8 mouse cellular contexts compared by ENCODE assay signal in genomic region chr7:82272875-82273274, GRCm38 (mm10).
DNase-seq lines count a peak whose midpoint lies in the region; ATAC-seq and TF ChIP-seq lines count a peak whose summit lies in the region.
"Not testable (repeated sequence)": the region's sequence is repeated elsewhere in the genome, so short reads cannot be mapped to it uniquely, and the experiment has no call there.

No protein-coding gene starts in this region.

- H3K9me3 ChIP-seq in forebrain, embryonic 16.5 days (ENCODE audit: control insufficient read depth, low read length); hindbrain, embryonic 11.5 days (ENCODE audit: control insufficient read depth, low read length); lung, embryonic 14.5 days (ENCODE audit: low read depth, low read length): not testable (repeated sequence)

- not testable (repeated sequence) for H3K4me2 ChIP-seq in forebrain, embryonic 16.5 days (ENCODE audit: low read length); hindbrain, embryonic 11.5 days (replicated peaks; ENCODE audit: low read depth, low read length); lung, embryonic 14.5 days

- peak; percentile 81 for TF ChIP-seq CTCF in lung, embryonic 14.5 days (IDR thresholded peaks at IDR 0.05; ENCODE audit: low read depth)

- H3K9ac ChIP-seq in forebrain, embryonic 16.5 days (replicated peaks; ENCODE audit: low read depth, low read length); hindbrain, embryonic 11.5 days (ENCODE audit: low read depth, low read length); lung, embryonic 14.5 days: not testable (repeated sequence)

- H3K4me1 ChIP-seq in forebrain, embryonic 16.5 days (replicated peaks; ENCODE audit: control insufficient read depth, insufficient read depth, low read length); hindbrain, embryonic 11.5 days (replicated peaks; ENCODE audit: control insufficient read depth, insufficient read depth, low read length); lung, embryonic 14.5 days (ENCODE audit: insufficient read depth): not testable (repeated sequence)

- not testable (repeated sequence) for H3K27ac ChIP-seq in forebrain, embryonic 16.5 days (ENCODE audit: low read length); hindbrain, embryonic 11.5 days (ENCODE audit: low read depth, low read length); lung, embryonic 14.5 days (ENCODE audit: low read depth)

- peak; percentile 80 for DNase-seq in NIH3T3 (ENCODE audit: low read depth)
- DNase-seq in cerebellum, adult 8-10 months, result peak; percentile 30
- peak; percentile 58 for DNase-seq in hindbrain, embryonic 11.5 days (ENCODE audit: low spot score)
- peak; percentile 35 to 55 for DNase-seq in kidney, postnatal 36 days
- peak; percentile 77 for DNase-seq in lung, embryonic 14.5 days
- peak; percentile 35 for DNase-seq in ovary, postnatal 14 days (ENCODE audit: low spot score)
- peak; percentile 33 for DNase-seq in urinary bladder, postnatal 25 days (ENCODE audit: low spot score)

- ATAC-seq in forebrain, embryonic 16.5 days, result 0 out of 2 replicates have a peak, but pooled peaks have one; percentile 2
- not testable (repeated sequence) for ATAC-seq in hindbrain, embryonic 11.5 days (ENCODE audit: low FRiP score); lung, embryonic 14.5 days (ENCODE audit: insufficient read depth)

- H3K4me3 ChIP-seq in forebrain, embryonic 16.5 days (replicated peaks; ENCODE audit: low read length); hindbrain, embryonic 11.5 days (ENCODE audit: low read depth, low read length); lung, embryonic 14.5 days (ENCODE audit: low read depth, low read length): not testable (repeated sequence)

- WGBS in forebrain, embryonic 16.5 days, result 21% methylated on average over 5 of the region's 5 CpGs
- WGBS in hindbrain, embryonic 11.5 days, result 29% methylated on average over 5 of the region's 5 CpGs
- WGBS in lung, embryonic 14.5 days, result 26% methylated on average over 5 of the region's 5 CpGs

- not testable (repeated sequence) for H3K36me3 ChIP-seq in forebrain, embryonic 16.5 days (ENCODE audit: control insufficient read depth, insufficient read depth); hindbrain, embryonic 11.5 days (ENCODE audit: control insufficient read depth, insufficient read depth, low read length); lung, embryonic 14.5 days (ENCODE audit: insufficient read depth)

- not testable (repeated sequence) for H3K27me3 ChIP-seq in forebrain, embryonic 16.5 days (replicated peaks; ENCODE audit: control insufficient read depth, insufficient read depth, low read length); hindbrain, embryonic 11.5 days (ENCODE audit: control insufficient read depth, insufficient read depth, low read length); lung, embryonic 14.5 days (ENCODE audit: insufficient read depth, low read length)

Comparison
In these comparisons a context has a peak if more than half of its experiments do, and no peak if none do; other contexts are left out.
1. DNase-seq: peak in every context shown above with its lines; median percentile 80 in NIH3T3; 77 in lung, embryonic 14.5 days; 58 in hindbrain, embryonic 11.5 days; 45 in kidney, postnatal 36 days; 35 in ovary, postnatal 14 days; 33 in urinary bladder, postnatal 25 days; 30 in cerebellum, adult 8-10 months.